Mouse (Mus musculus) heart, postnatal 0 days (tissue): ENCODE measurements around the gene Pde1c.

Source experiments
- CTCF ChIP-seq: IDR thresholded peaks from 2 replicates; pipeline ENCODE4 v1.5.1; 2016; ENCODE audit warnings: antibody characterized with exemption, control low read depth, low read depth
- EP300 ChIP-seq: IDR thresholded peaks from 2 replicates; pipeline ENCODE4 v1.6.1; 2016; ENCODE audit warnings: antibody characterized with exemption, low read depth

DNA sequence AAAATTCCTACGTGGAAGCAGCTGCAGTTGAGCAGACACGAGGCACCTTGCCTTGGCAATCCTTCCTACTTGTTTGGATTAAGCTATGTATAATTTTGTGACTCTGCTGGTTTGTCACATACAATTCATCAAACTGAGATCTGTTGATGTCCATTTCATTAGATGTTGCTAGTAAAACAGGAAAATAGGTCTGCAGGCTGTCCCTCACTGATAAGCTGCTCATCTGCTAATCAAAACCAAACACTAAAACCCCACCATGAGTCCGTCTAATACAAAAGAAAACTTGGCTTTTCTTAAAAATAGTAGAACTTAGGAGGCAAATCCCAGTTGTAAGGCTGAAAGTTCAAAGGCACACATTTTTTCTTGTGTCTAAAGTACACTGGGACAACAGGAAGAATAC, 308.8 kb downstream of the Pde1c start:
- no peak for TF ChIP-seq CTCF
- no peak for TF ChIP-seq EP300
